Mouse (Mus musculus) forebrain, embryonic 14.5 days (tissue): Measurements from ENCODE around the gene Mtfr1l. TPM values are rescaled to one million over a fixed set of nuclear protein-coding genes. Genes with fewer than 3 reads are reported as not detected.
A peak's percentile ranks its signal among the peaks of the same experiment; 100 is the strongest.

Experiments used
- ATAC-seq: fragments of 200-750 bp; cut with Nextera tagmentation; 2 replicates; pipeline ENCODE4 v1.8.0; 2017; ENCODE audit warnings: mild to moderate bottlenecking, moderate library complexity
- DNase-seq: peaks from one replicate; pipeline ENCODE4 v3.0.0-alpha.2; 2015; ENCODE audit warnings: low spot score
- H3K27ac ChIP-seq: fragments of 300-500 bp; sonication (generic); 2 replicates; pipeline ENCODE4 v1.5.1; 2014; ENCODE audit warnings: low read depth, mild to moderate bottlenecking, control low read depth, low read length, moderate library complexity
- H3K27me3 ChIP-seq: fragments of 300-500 bp; sonication (generic); replicated peaks from 2 replicates; pipeline ENCODE4 v1.6.1; 2014; ENCODE audit warnings: low read length, control low read depth, mixed read lengths; ENCODE audit not compliant: control insufficient read depth, insufficient read depth
- H3K36me3 ChIP-seq: fragments of 300-500 bp; sonication (generic); 2 replicates; pipeline ENCODE4 v1.6.1; 2014; ENCODE audit warnings: low read length, control low read depth; ENCODE audit not compliant: control insufficient read depth, insufficient read depth
- H3K4me1 ChIP-seq: fragments of 300-500 bp; sonication (generic); 2 replicates; pipeline ENCODE4 v1.6.1; 2014; ENCODE audit warnings: antibody characterized with exemption, low read length, control low read depth; ENCODE audit not compliant: control insufficient read depth, insufficient read depth
- H3K4me2 ChIP-seq: fragments of 300-500 bp; sonication (generic); 2 replicates; pipeline ENCODE4 v1.6.1; 2014; ENCODE audit warnings: mild to moderate bottlenecking, control low read depth, low read length
- H3K4me3 ChIP-seq: fragments of 300-500 bp; sonication (generic); 2 replicates; pipeline ENCODE4 v1.5.1; 2014; ENCODE audit warnings: low read depth, low read length, control low read depth
- H3K9ac ChIP-seq: fragments of 300-500 bp; sonication (generic); 2 replicates; pipeline ENCODE4 v1.6.1; 2014; ENCODE audit warnings: mild to moderate bottlenecking, low read length, control low read depth, moderate library complexity
- H3K9me3 ChIP-seq: fragments of 300-500 bp; sonication (generic); replicated peaks from 2 replicates; pipeline ENCODE4 v1.6.1; 2016; ENCODE audit warnings: low read length, control low read depth, mixed read lengths; ENCODE audit not compliant: control insufficient read depth
- WGBS: fragments of 180-500 bp; shearing (Covaris S2); extraction: QIAGEN DNeasy Blood & Tissue Kit; methylation state at CpG from one replicate; pipeline ENCODE4 v1.1.7; 2014; 5-methylcytosine and 5-hydroxymethylcytosine counted together
- polyA plus RNA-seq: library from polyadenylated mRNA; unstranded; fragments of >200 nt; fragmentation: Nextera tagmentation; extraction: Ambion mirVana; gene quantifications from 2 replicates; pipeline ENCODE4 v1.2.1, GENCODE M21; 2014

Gene Mtfr1l
- polyA plus RNA-seq, 1 experiment from 2014 or later, result 177 TPM

- Histone ChIP-seq H3K27ac (no peak overlapping the region), H3K4me1 (peaks cover 19% of the 10 kb centered on the region), H3K9ac (no peak overlapping the region), H3K4me3 (no peak overlapping the region), H3K27me3 (no peaks in the 10 kb centered on the region), H3K9me3 (no peaks in the 10 kb centered on the region), H3K36me3 (no peaks in the 10 kb centered on the region), H3K4me2 (no peak overlapping the region)
- ATAC-seq (no peak), DNase-seq (no peak)
- 69% methylated on average over 11 of the region's 11 CpGs for WGBS
These were observed 40.3 kb upstream of the Mtfr1l start for GRCm38 (mm10) chr4:134575486-134575885.

DNA sequence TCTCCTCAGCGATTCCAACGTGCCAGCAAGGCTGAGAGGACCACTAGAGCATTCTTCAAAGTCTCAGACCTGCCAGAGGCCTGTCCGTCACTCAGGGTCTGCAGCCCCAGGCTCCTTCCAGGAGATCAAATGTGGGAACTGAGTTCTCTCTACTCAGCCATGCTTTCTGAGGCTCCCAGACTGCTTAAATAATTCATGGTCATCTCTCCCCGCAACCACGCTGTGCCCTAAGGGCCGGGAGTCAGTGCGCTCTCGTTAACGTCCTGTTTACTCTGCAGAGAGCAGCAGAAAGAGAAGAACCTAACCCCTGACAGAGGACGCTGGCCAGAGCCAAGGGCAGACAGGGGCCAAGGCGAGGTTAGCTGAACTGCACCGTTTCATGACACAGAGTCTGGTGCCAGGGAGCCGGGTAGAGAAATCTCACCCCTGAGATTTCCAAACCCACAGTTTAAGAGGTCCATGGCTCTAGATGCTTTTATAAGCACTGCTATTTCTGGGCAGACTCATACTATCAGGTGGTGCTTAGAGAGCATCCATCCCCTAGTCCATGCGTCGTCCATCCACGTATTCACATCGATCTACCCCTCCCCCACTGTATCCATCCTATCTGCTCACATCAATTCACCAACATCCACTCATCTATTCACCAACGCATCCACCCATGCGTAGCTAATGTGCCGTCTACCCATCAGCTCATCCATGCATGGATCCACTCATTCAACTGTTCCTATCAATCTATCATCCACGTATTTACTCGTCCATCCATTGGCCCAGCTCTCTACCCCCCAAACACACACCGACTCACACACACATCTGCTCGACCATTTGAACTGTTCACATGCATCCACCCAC lies 37.5 kb upstream of the Mtfr1l start:
- Histone ChIP-seq H3K9me3 (no peaks in the 10 kb centered on the region), H3K4me2 (no peak overlapping the region), H3K27ac (no peak overlapping the region), H3K4me1 (peaks cover 3% of the 10 kb centered on the region), H3K27me3 (no peaks in the 10 kb centered on the region), H3K9ac (no peak overlapping the region), H3K4me3 (no peak overlapping the region), H3K36me3 (no peaks in the 10 kb centered on the region)
- ATAC-seq, result no peak
- 88% methylated on average over 24 of the region's 24 CpGs for WGBS
- DNase-seq, result no peak

DNA sequence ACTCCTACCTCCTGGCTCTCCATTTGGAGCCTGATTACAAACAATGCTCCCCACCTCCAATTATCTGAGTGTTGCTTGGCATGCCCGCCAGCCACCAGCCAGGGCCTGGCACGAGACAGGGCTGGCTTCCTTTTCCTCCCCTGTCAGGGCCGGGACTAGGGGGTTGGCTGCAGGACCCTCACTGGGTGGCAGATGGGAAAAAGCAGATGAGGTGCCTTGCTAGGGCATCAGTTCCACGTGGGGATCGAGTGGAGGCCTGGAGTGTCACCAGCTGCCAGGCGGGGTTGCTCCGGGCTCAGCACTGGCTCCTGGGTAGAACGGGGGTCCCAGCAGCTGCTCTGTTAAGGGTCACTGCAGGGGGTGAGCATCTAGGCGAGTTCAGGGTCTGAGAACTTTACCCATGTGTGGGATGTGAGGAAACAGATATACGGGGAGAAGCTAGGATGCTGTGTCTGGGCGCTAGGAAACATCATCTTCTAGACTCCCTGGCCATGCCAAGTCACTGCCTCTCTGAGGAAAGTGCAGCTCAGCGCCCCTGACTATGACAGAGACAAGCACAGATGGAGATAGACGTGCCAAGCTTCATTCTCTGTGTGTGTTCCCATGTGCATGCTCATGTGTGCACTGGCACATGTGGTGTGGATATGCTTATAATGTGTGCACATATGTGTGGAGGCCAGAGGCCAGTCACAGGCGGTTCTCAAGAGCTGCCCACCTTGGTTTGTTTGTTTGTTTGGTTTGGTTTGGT lies 35.7 kb upstream of the Mtfr1l start:
- Histone ChIP-seq H3K27me3 (no peaks in the 10 kb centered on the region), H3K9ac (no peak overlapping the region), H3K4me3 (no peak overlapping the region), H3K4me2 (no peak overlapping the region), H3K27ac (peak overlapping the region; percentile 27; the same call in 1 of the 2 replicates), H3K4me1 (peaks cover 6% of the 10 kb centered on the region), H3K36me3 (no peaks in the 10 kb centered on the region), H3K9me3 (no peaks in the 10 kb centered on the region)
- peak; percentile 65 for DNase-seq
- ATAC-seq, result no peak
- WGBS, result 63% methylated on average over 14 of the region's 14 CpGs

- Histone ChIP-seq H3K9ac (no peak overlapping the region), H3K27ac (no peak overlapping the region), H3K36me3 (no peaks in the 10 kb centered on the region), H3K9me3 (no peaks in the 10 kb centered on the region), H3K4me2 (no peak overlapping the region), H3K4me1 (peaks cover 6% of the 10 kb centered on the region), H3K4me3 (no peak overlapping the region), H3K27me3 (no peaks in the 10 kb centered on the region)
- no peak for DNase-seq
- WGBS, result 74% methylated on average over 8 of the region's 8 CpGs
- ATAC-seq, result no peak
These were observed 34.6 kb upstream of the Mtfr1l start for GRCm38 (mm10) chr4:134569831-134570230.

GRCm38 (mm10) chr4:134569205-134569604 lies 34.0 kb upstream of the Mtfr1l start:
- DNase-seq (no peak), ATAC-seq (no peak)
- Histone ChIP-seq H3K4me3 (no peak overlapping the region), H3K4me2 (no peak overlapping the region), H3K36me3 (no peaks in the 10 kb centered on the region), H3K9ac (no peak overlapping the region), H3K27me3 (no peaks in the 10 kb centered on the region), H3K27ac (no peak overlapping the region), H3K9me3 (no peaks in the 10 kb centered on the region), H3K4me1 (peaks cover 6% of the 10 kb centered on the region)
- WGBS, result 74% methylated on average over 6 of the region's 6 CpGs

GRCm38 (mm10) chr4:134567377-134568226 lies 32.4 kb upstream of the Mtfr1l start:
- peak overlapping the region; percentile 63 for H3K27ac ChIP-seq
- WGBS, result 8% methylated on average over 19 of the region's 19 CpGs
- DNase-seq (peak; percentile 88), ATAC-seq (peak; percentile 83)
- H3K4me3 ChIP-seq, result no peak overlapping the region
- H3K9ac ChIP-seq, result 0 out of 2 replicates have a peak overlapping the region, but pooled peaks have one; percentile 13
- no peaks in the 10 kb centered on the region for H3K27me3 ChIP-seq
- H3K36me3 ChIP-seq, result no peaks in the 10 kb centered on the region
- H3K4me2 ChIP-seq, result no peak overlapping the region
- no peaks in the 10 kb centered on the region for H3K9me3 ChIP-seq
- H3K4me1 ChIP-seq, result peaks cover 6% of the 10 kb centered on the region

GRCm38 (mm10) chr4:134564093-134564492 lies 28.9 kb upstream of the Mtfr1l start:
- Histone ChIP-seq H3K36me3 (no peaks in the 10 kb centered on the region), H3K27ac (no peak overlapping the region), H3K27me3 (no peaks in the 10 kb centered on the region), H3K4me1 (peaks cover 6% of the 10 kb centered on the region), H3K9me3 (no peaks in the 10 kb centered on the region), H3K9ac (no peak overlapping the region), H3K4me3 (no peak overlapping the region), H3K4me2 (no peak overlapping the region)
- DNase-seq (no peak), ATAC-seq (no peak)
- 87% methylated on average over 6 of the region's 6 CpGs for WGBS

GRCm38 (mm10) chr4:134563624-134564023 lies 28.4 kb upstream of the Mtfr1l start:
- H3K4me3 ChIP-seq, result no peak overlapping the region
- no peak overlapping the region for H3K9ac ChIP-seq
- no peak for DNase-seq
- no peaks in the 10 kb centered on the region for H3K9me3 ChIP-seq
- 91% methylated on average over 16 of the region's 16 CpGs for WGBS
- no peak for ATAC-seq
- H3K4me1 ChIP-seq, result peaks cover 6% of the 10 kb centered on the region
- no peaks in the 10 kb centered on the region for H3K36me3 ChIP-seq
- H3K27me3 ChIP-seq, result no peaks in the 10 kb centered on the region
- no peak overlapping the region for H3K27ac ChIP-seq
- H3K4me2 ChIP-seq, result no peak overlapping the region
